Mouse (Mus musculus) CH12F3 (cell line): ENCODE measurements around the gene Gm20532.
"Not testable (repeated sequence)": the region's sequence is repeated elsewhere in the genome, so short reads cannot be mapped to it uniquely, and the experiment has no call there.

Source experiments
- in situ Hi-C: fragments of 300-500 bp; cut with MboI; formaldehyde crosslinking; loops from 2 replicates; pipeline ENCODE4 v1.14.3; 2020; ENCODE audit warnings: low sequenced_read_pairs

Gene Gm20532

GRCm38 (mm10) chr2:26639838-26640830 lies 53.7 kb downstream of the Gm20532 start:
- in situ Hi-C loops, result loop anchor here (10.0 kb wide), 1 partner anchor 395 kb away; no protein-coding TSS in a partner anchor

- in situ Hi-C loops, result loop anchor here (10.0 kb wide), 1 partner anchor 394 kb away; no protein-coding TSS in a partner anchor
Observed at GRCm38 (mm10) chr2:26641006-26641647, 54.7 kb downstream of the Gm20532 start.

DNA sequence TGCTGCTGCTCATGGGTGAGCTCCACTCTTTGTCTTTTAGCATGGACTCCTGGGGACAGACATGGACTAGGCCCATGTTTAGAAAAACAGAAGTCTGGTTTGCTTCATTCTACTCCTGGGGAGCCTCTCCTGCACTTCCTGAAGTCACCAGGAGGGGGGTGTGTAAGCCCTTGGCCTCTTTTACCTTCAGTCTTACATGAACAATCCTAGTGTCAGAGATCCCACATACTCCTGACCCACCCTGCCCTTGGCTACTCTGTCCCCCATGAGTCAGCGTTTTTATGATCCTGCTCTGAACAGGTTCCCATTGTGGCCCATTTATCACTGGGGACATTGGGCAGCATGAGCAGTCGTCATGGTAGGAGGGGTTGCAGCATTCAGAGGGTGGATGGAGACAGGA lies 57.5 kb downstream of the Gm20532 start:
- in situ Hi-C loops, result loop anchor here (10.0 kb wide), 1 partner anchor 391 kb away; no protein-coding TSS in a partner anchor

DNA sequence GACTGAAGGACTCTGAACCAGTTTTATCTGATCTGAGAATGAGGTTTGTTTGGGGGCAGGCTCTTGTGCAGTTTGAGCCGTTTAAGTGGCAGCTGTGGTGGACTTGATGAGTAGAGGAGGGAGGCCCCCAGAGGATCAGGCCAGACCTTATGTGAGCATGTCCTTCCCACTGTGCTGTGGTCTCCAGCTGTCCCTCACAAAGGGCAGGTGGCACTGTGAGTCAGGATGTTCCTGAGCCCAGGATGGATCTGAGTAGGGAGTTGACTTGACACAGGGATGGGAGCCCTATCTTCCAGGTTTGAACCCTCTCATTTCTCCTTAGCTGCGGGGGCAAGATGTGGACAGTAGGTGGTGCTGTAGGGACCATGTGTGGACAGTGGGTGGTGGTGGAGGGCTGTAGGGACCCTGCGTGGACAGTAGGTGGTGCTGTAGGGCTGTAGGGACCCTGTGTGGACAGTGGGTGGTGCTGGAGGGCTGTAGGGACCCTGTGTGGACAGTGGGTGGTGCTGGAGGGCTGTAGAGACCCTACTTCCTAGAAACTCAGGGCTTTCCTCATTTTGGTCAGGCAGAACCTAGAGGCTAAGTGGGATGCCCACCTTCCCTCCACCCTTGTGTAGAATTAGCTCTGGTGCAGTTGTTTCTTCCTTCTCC lies 60.3 kb downstream of the Gm20532 start:
- in situ Hi-C loops, result loop anchor here (10.0 kb wide), 1 partner anchor 388 kb away; no protein-coding TSS in a partner anchor

DNA sequence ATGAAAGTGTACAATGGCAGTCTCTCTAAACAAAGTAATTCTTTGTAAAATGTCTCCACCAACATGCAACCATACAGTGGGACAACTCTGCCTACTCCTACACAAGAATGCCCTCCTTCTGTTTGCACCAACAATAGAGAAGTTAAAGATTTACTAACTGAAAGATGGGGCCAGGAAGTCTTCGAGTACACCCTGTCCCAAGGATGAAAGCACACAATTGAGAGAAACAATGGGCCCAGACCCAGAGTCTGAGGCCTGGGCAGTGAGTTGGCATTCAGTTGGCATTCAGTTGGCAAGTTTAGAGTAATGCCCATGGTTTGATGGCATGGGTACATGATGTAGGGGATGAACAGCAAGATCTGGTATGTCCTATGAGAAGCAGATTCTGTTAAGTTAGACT lies 68.2 kb downstream of the Gm20532 start:
- in situ Hi-C loops, result no loop called here

GRCm38 (mm10) chr2:26657426-26657825 lies 71.0 kb downstream of the Gm20532 start:
- in situ Hi-C loops, result no loop called here

DNA sequence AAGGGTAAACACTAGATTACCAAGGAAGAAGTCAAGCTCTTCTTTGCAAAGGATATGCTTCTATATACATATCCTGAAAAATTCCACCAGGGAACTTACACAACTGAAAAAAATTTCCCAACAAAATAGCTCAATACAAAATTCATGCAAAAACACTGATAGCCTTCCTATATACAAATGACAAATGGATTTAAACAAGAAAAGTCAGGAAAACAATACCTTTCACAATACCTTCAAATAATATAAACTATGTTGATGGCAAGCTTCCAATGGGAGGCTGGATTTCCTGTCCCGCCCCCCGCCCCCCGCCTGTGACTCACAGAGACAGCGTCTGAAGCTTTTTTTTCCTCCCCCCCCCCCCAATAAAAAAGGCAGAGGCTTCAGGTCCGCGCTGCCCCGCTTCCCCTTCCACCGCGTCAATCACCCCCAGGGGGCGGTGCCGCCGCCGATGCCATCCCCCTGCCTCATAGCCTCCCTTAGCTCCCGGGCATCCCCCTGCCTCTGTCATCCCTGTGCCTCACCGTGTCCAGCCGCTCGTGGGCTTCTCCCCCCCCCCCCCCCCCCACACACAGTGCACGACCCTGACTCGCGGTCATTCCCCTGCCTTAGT lies 74.8 kb downstream of the Gm20532 start:
- in situ Hi-C loops, result no loop called here

- in situ Hi-C loops, result no loop called here
Observed at GRCm38 (mm10) chr2:26661768-26662508, 75.5 kb downstream of the Gm20532 start.

DNA sequence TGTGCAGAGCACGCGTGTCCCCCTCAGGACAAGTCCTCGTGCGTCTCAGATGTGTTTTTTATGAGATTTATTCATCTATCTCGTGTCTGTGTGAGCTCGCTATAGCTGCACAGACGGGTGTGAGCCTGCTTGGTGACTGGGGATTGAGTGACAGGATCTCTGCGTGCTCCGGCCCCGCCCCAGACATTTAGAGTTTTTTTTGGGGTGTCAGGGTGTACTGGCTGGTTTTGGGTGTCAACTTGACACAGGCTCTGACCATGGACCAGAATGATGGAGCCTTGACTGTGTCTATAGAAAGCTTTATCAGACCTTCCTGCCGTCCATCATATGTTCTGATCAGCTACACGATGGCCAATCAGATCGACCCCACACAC lies 76.1 kb downstream of the Gm20532 start:
- in situ Hi-C loops, result no loop called here

- in situ Hi-C loops, result no loop called here
Observed at GRCm38 (mm10) chr2:26663112-26663511, 76.7 kb downstream of the Gm20532 start.

GRCm38 (mm10) chr2:26663551-26663950 lies 77.1 kb downstream of the Gm20532 start:
- in situ Hi-C loops, result not testable (repeated sequence)

DNA sequence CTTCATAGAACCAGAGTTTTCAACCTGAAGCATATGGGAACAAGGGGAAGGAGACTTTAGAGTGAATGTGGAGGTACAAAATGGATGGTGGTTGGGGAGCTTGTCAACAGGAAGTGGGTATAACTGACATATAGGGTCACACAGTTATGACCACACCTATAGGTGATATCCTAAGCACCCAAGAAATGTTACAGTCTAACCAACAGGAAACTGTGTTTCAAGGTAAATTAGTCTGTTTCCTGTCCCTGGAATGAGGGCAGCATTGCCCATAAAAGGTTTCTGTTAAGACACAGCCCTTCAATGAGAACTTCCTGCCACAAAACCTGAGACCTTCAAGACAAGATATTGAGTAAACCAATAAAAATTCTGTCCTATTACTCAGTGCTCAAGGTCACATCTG lies 82.3 kb downstream of the Gm20532 start:
- in situ Hi-C loops, result no loop called here

DNA sequence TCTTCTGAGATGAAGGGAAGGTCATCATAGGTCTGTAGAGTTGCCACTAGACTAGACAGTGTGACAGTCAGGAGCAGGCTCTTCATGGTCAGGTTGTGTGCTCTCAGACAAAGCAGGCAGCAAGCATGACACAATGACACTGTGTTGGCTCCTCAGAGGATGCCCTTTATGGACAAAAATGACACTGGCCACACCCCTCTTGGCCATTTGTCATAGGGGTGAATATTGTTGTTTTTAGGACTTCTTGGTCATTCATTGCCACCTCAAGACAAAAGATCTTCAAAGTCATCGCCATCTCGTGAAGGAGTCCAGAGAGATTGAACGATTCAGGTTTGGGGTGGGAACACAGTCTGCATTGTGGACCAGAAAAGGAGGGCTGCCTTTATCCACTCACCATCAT lies 84.7 kb downstream of the Gm20532 start, which contains the start of gene Lcn4:
Gene Lcn4 (minus strand): TSS at position 101 of the 400 bp plus-strand sequence.
- in situ Hi-C loops, result no loop called here
